Mouse (Mus musculus): Measurements from ENCODE around the gene Fbln2.

- TF ChIP-seq GATA1 (IDR thresholded peaks at IDR 0.05; ENCODE audit: borderline replicate concordance, low read length) (no peak), FLI1 (IDR thresholded peaks at IDR 0.05; ENCODE audit: low read length) (no peak)
These were observed 47.7 kb upstream of the Fbln2 start for GRCm38 (mm10) chr6:91164584-91164983.
